Mouse (Mus musculus) lung, postnatal 0 days (tissue): ENCODE measurements around the gene Shmt2.

Experiments
- CTCF ChIP-seq: IDR thresholded peaks from 2 replicates; pipeline ENCODE4 v1.5.1; 2016; ENCODE audit warnings: antibody characterized with exemption, mild to moderate bottlenecking
- EP300 ChIP-seq: IDR thresholded peaks from 2 replicates; pipeline ENCODE4 v1.6.1; 2016; ENCODE audit warnings: antibody characterized with exemption, mild to moderate bottlenecking, control low read depth

GRCm38 (mm10) chr10:127541510-127541909 lies 19.3 kb upstream of the Shmt2 start:
- TF ChIP-seq CTCF, result no peak
- no peak for TF ChIP-seq EP300
